15 mouse cellular contexts compared by ENCODE assay signal in genomic region chr3:88453369-88453768, GRCm38 (mm10). TPM values are rescaled to one million over a fixed set of nuclear protein-coding genes. Genes with fewer than 3 reads are reported as not detected.
DNase-seq lines count a peak whose midpoint lies in the region; ATAC-seq lines count a peak whose summit lies in the region.
"Had no signal": no experiment of that assay in that cellular context is flagged by ENCODE, and none has a peak within 500 bp of the region (broad histone marks: within the 10 kb centered on the region; RNA-seq: fewer than 3 reads in every experiment).

No protein-coding gene starts in this region.

- H3K9me3 ChIP-seq in megakaryocyte, embryonic 14.5 days: no peaks in the 10 kb centered on the region
- H3K9me3 ChIP-seq: embryonic facial prominence, embryonic 13.5 days; liver, embryonic 15.5 days had no signal

- no peaks in the 10 kb centered on the region for H3K36me3 ChIP-seq in megakaryocyte, embryonic 14.5 days (replicated peaks; ENCODE audit: low read length)
- H3K36me3 ChIP-seq: embryonic facial prominence, embryonic 13.5 days; liver, embryonic 15.5 days had no signal

- peak; percentile 81 for DNase-seq in induced T-regulatory cell, adult 2 months (ENCODE audit: low read depth)
- peak; percentile 42 to 43 for DNase-seq in thymus, postnatal 10 days (ENCODE audit: low spot score in 2 of 2)
- no peak for DNase-seq in cerebellum, postnatal 14 days
- no peak for DNase-seq in urinary bladder, postnatal 25 days (ENCODE audit: low spot score)
- no peak for DNase-seq in kidney, postnatal 25 days
- DNase-seq: adrenal gland, adult 2 months; gastrocnemius, postnatal 10 days; heart, adult 2 months; lung, postnatal 10 days had no signal

- H3K4me3 ChIP-seq in megakaryocyte, embryonic 14.5 days (replicated peaks): peak overlapping the region; percentile 78
- H3K4me3 ChIP-seq: embryonic facial prominence, embryonic 13.5 days; heart, adult 2 months; layer of hippocampus, adult 2 months; liver, embryonic 15.5 days had no signal

- no peak for ATAC-seq in megakaryocyte, adult 5-6 weeks (ENCODE audit: poor library complexity, severe bottlenecking)
- ATAC-seq in CD4-positive, CD25-positive, alpha-beta regulatory T cell, adult 4 months: peak; percentile 74

- peaks cover 64% of the 10 kb centered on the region for H3K4me1 ChIP-seq in megakaryocyte, embryonic 14.5 days

- H3K27me3 ChIP-seq in megakaryocyte, embryonic 14.5 days (replicated peaks): peaks cover 95% of the 10 kb centered on the region
- H3K27me3 ChIP-seq: embryonic facial prominence, embryonic 13.5 days had no signal

RNA-seq across cellular contexts. Expression of gene Sema4a, which starts 7.6 kb away (rescaled TPM):
- polyA plus RNA-seq in megakaryocyte, embryonic 14.5 days (2012; ENCODE audit: insufficient read depth, low replicate concordance): 8.4 and 26.0 TPM in 2 replicates
- total RNA-seq in megakaryocyte, adult 5-6 weeks (2015): 171 and 181 TPM in 2 replicates
- total RNA-seq in megakaryocyte, adult 5-6 weeks (2017): 164 and 167 TPM in 2 replicates
- polyA plus RNA-seq in CD4-positive, CD25-positive, alpha-beta regulatory T cell, adult 4 months (2017; shearing (Covaris generic)): 10 to 100 TPM; 17.6 to 32.8 TPM

RNA-seq across cellular contexts. Expression of gene Slc25a44, which starts 28.4 kb away (rescaled TPM):
- 6.7 and 7.2 TPM in 2 replicates for polyA plus RNA-seq in megakaryocyte, embryonic 14.5 days (2012; ENCODE audit: insufficient read depth, low replicate concordance)
- total RNA-seq in megakaryocyte, adult 5-6 weeks (2015): 11.4 and 11.6 TPM in 2 replicates
- total RNA-seq in megakaryocyte, adult 5-6 weeks (2017): 17.4 and 18.7 TPM in 2 replicates
- 10 to 100 TPM; 17.5 to 18.5 TPM for polyA plus RNA-seq in CD4-positive, CD25-positive, alpha-beta regulatory T cell, adult 4 months (2017; shearing (Covaris generic))

RNA-seq across cellular contexts. Expression of gene Pmf1, which starts 43.2 kb away (rescaled TPM):
- polyA plus RNA-seq in megakaryocyte, embryonic 14.5 days (2012; ENCODE audit: insufficient read depth, low replicate concordance): 73.6 and 114 TPM in 2 replicates
- total RNA-seq in megakaryocyte, adult 5-6 weeks (2015): 115 and 131 TPM in 2 replicates
- 78.5 and 81.9 TPM in 2 replicates for total RNA-seq in megakaryocyte, adult 5-6 weeks (2017)
- polyA plus RNA-seq in CD4-positive, CD25-positive, alpha-beta regulatory T cell, adult 4 months (2017; shearing (Covaris generic)): 10 to 100 TPM; 37.2 to 52.9 TPM

RNA-seq across cellular contexts. Expression of gene Lmna, which starts 56.4 kb away (rescaled TPM):
- polyA plus RNA-seq in megakaryocyte, embryonic 14.5 days (2012; ENCODE audit: insufficient read depth, low replicate concordance): 607 and 1,158 TPM in 2 replicates
- 1.5 and 1.9 TPM in 2 replicates for total RNA-seq in megakaryocyte, adult 5-6 weeks (2015)
- total RNA-seq in megakaryocyte, adult 5-6 weeks (2017): 2.5 and 4.5 TPM in 2 replicates
- 1 to 10 TPM; 5.0 to 5.1 TPM for polyA plus RNA-seq in CD4-positive, CD25-positive, alpha-beta regulatory T cell, adult 4 months (2017; shearing (Covaris generic))

Comparison
In these comparisons a context has a peak if more than half of its experiments do, and no peak if none do; other contexts are left out.
1. DNase-seq: peak in induced T-regulatory cell, adult 2 months (single experiment) and thymus, postnatal 10 days (2 of 2); none in cerebellum, postnatal 14 days (0 of 2), urinary bladder, postnatal 25 days (single experiment) and kidney, postnatal 25 days (0 of 2).